Mouse (Mus musculus) retina, adult 2 months (tissue): ENCODE results near the gene Slc8b1.
"Not testable (repeated sequence)": the region's sequence is repeated elsewhere in the genome, so short reads cannot be mapped to it uniquely, and the experiment has no call there.

Experiments
- DNase-seq: peaks from one replicate; pipeline ENCODE4 v3.0.0-alpha.2; 2012; ENCODE audit warnings: low read depth, low spot score

Slc8b1 gene

DNA sequence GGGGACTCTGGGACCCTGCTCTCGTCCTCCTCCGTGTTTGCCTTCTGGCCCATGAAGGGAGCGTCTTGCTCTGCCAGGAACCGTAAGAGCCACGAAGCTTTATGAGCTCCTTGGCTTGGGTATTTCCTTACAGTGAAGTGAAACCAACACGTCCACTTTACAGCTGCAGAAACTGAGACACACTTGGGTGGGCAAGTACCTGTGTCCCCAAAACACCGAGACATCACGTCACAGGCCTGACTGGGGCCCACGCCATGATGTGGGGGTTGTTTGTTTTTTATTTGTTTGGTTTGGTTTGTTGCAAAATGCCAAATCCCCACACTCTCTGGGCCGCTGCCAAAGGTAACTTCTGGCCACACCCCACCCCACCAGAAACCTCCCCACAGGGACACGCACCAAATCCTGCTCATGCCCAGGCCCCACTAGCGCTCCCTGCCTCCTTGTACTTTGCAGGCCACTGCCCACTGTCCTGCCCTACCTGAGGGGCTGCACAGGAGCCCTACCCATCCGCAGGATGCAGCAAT is 15.2 kb upstream of the Slc8b1 start:
- no peak for DNase-seq

- no peak for DNase-seq
Measured at GRCm38 (mm10) chr5:120497071-120497470, 13.9 kb upstream of the Slc8b1 start.

- DNase-seq, result no peak
Measured at GRCm38 (mm10) chr5:120499202-120499601, 11.8 kb upstream of the Slc8b1 start.

GRCm38 (mm10) chr5:120500609-120501008 is 10.4 kb upstream of the Slc8b1 start:
- not testable (repeated sequence) for DNase-seq

DNA sequence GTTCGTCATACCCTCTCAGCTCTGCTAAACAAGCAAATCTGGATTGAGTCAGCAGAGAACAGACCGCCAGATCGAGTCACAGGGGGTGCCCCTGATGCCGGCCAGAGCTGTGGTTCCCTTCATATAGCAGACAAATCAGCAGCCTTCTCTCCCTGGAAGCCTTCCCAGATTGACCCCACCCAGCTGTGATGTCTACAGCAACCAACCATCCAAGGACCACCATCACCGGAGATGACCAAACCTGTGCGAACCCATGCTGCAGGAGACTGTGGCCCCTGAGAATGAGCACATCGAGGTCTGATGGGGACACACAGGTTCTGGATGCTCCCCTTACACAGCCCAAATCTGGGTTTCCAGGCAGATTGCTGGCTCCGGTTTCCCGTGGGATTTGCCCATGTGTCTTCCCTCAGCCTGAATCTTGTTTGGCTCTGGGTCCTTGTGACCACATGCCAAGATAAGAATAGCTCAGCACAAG is 8.8 kb upstream of the Slc8b1 start:
- no peak for DNase-seq

DNA sequence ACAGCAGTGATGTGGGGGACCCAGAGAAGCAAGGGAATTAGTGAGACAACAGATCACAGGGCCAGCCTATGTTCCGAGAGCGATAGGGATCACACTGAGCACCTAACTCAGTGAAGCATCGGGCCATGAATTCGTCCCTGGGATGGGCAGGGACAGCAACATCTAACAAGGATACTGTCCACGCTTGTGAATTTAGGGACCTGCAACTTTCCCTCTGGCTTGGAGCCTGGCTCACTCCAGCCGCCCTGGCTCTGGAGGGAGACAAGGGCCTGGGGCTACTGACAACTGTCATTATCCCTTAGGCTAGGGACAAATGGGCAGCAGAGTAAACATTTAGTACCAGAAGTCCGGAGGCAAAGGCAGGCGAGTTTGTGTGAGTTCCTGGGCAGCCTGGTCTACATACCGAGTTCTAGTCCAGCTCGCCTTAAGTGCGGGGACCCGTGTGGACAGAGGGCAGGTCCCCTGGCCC is 8.3 kb upstream of the Slc8b1 start:
- DNase-seq, result no peak

DNA sequence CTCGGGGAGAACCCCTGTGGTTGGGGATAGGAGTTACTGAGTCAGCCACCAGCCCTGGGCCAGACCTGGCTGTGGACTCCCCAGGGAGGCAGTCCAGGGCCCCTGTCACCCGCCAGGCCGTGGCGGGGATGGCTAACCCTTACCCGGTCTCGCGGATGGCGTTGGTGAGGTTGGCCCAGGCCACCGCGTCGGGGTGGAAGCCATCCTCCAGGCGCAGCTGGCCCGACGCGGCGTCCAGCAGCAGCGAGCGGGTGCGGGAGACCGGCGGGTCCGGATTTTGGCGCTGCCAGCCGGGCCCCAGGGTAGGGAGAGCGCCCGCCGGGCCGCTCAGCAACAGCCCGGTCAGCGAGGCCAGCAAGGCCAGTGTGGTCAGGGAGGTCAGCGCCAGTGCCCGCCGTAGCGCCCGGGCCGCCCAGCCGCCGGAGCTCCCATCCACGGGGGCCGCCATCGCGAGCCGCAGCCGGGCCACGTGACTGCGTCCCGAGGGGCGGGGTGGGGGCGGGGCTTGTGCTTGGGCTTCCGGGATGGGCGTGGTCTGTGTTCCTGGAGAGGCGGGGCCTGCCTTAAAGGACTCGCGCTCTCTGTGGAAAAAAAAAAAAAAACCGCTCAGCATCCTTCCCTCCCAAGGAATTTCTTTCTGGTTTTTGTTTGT is 7.7 kb upstream of the Slc8b1 start, which contains the start of gene Plbd2:
Gene Plbd2, minus strand, starts transcription at position 482 of the 652 bp plus-strand sequence.
- DNase-seq, result peak; percentile 78

DNA sequence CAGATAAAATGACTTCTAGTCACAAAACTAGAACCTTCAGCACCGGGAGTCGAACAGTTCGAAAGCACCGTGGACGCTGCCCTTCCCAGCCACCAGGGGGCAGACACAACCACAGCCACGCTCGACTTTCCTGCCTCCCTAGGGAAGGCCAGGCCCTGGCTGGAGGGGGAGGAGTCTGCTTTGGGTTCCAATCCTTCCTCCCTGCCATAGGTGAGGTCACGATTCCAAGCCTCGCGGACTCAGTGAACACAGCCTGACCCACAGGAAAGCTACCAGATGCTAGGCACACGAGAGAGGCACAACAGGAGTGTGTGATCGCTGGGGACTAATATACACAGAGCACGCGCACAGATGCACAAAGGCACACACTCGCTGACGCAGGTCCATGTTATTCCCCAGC is 5.6 kb upstream of the Slc8b1 start:
- DNase-seq, result no peak

DNA sequence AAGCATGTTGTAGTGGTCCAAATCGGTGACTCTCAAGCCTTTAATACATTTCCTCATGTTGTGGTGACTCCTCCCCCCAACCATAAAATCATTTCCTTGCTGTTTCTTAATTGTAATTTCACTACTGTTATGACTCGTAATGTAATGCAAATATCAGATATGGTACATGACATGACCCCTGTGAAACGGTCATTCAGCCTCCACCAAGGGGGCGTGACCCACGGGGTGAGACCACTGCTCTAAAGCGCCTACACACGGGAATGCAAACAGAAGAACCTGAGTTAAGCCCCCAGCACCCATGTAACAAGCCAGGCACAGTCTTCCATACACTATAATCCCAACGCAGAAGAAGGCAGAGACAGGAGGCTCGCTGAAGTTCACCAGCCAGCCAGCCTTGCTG is 5.2 kb upstream of the Slc8b1 start:
- DNase-seq, result no peak

DNA sequence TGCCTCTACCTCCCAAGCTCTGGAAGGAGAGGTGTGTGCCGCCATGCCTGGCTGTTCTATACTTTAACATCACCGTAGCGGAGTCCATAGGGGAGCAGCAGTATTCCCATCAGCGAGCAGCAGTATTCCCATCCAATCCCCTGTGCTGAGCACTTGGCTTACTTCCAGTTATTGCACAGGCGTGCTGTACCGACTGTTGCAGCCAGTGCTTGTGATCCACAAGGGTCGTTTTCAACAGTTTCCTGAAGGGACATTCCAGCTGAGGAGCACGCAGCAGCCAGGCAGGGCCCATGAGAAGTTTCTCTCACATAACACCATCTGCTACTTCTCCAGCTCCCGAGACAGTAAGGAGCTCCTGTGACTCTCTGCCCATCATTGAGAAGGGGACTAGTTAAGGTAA is 4.5 kb upstream of the Slc8b1 start:
- DNase-seq, result no peak

DNA sequence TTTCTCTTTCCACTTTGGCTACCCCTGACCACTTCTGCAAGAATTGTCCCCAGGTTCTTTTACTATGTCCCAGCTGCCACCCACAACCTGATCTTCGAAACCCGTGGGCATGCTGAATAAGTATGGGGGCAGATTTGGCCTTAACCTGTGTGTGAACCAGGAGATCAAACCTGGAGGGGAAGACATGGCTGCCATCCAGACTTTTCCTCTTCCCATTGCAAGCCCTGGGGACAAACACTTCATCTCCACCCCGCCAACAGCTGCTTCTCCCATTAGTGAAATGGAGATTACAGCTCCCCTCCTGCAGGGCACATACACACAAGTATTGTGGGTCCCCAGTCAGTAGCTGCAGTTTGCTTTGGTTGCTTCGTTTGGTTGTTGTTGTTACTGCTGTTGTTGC is 3.7 kb upstream of the Slc8b1 start:
- DNase-seq, result no peak

- no peak for DNase-seq
Measured at GRCm38 (mm10) chr5:120511643-120512220, 764 bp downstream of the Slc8b1 start.

DNA sequence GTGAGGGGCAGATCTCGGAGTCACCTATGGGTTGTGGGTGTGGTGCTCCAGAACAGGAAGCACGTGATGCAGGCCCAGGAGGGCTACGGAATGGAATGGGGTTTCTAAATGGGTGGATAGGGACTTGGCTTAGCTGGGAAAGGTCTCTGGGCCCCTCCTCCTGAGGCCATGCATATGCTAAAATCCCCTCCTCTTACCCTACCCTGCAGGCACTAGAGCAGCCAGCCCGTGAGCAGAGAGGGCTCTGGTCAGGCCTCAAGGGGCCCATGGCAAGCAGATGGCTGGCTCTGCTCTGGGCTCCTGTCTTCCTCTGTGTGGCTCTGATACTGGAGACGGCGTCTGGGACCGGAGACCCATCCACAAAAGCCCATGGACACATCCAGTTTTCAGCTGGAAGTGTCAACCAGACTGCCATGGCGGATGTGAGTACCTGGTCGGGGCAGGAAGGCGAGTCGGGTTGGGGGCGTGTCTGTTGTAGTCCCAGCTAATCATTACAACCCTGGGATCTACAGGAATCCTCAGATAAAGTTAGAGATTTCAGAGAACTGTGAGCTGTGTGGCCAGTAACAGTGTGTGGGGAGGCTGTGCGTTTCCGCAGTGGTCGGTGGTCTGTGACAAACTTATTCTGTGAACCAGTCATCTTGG is 2.1 kb downstream of the Slc8b1 start:
- no peak for DNase-seq

DNA sequence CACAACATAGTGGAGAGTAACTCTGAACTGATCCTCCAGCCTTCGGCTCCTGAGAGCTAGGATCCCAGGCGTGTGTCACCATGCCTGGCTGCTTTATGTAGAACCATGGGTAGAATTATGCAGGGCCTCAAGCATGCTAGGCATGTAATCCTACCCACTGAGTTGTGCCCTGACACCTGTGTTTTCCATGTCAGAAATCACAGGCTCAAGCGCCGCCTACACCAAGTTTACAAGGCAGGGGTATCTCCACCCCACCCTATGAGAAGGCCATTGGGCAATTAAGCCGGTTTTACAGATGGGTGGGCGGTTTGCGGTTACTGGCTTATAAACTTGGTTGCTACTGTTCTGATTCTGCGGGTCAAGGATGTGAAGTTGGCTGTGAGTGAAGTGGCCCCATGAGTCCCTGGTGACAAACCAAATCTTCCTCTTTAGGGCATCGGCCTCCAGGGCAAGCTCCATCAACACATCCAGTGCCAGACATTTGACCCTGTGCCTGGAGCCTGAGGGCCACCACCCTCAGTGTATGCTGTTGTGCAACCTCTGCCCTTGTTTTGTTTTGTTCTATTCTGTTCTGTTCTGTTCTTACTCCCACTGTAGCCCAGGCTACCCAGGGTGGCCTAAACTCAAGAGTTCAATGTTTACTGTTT is 3.2 kb downstream of the Slc8b1 start:
- no peak for DNase-seq

GRCm38 (mm10) chr5:120514754-120515153 is 3.8 kb downstream of the Slc8b1 start:
- DNase-seq, result no peak

DNA sequence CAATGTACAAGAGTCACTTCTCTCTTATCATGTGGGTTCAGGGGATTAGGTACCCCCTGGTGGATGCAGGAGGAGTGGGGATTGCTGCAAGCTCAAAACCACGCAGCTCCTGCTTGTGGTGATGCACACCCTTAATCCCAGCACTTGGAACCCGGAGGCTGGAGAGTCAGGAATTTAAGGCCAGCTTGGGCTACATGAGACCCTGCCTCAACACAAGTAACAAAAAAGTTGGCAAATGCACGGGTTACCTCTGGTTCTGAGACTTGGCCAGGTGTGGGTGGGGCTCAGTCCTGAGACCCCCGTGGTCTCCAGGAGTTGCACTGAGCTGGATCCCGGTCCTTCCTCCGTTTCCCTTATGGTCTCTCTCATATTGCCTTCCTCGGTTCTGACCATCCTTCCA is 4.5 kb downstream of the Slc8b1 start:
- no peak for DNase-seq

GRCm38 (mm10) chr5:120516221-120516984 is 5.4 kb downstream of the Slc8b1 start:
- DNase-seq, result no peak

DNA sequence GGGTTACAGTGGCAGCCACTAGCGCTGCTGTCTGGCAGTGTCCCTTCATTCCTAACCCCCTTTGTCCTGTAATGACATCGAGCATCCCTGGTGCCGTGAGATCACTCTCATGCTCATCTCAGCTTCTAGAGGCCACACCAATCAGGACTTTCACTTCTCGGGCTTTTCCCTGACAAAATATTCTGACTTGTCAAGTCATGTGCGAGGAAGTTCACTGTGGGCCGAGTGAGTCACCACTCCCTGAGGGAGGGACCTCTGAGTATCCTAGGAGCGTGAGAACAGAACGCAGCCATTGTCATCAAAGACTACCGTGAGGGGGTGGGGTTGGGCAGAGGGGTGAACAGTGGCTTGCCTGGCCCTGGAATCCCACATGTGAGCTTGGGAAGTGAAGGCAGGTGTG is 6.6 kb downstream of the Slc8b1 start:
- no peak for DNase-seq

- no peak for DNase-seq
Measured at GRCm38 (mm10) chr5:120522649-120523048, 11.7 kb downstream of the Slc8b1 start.

DNA sequence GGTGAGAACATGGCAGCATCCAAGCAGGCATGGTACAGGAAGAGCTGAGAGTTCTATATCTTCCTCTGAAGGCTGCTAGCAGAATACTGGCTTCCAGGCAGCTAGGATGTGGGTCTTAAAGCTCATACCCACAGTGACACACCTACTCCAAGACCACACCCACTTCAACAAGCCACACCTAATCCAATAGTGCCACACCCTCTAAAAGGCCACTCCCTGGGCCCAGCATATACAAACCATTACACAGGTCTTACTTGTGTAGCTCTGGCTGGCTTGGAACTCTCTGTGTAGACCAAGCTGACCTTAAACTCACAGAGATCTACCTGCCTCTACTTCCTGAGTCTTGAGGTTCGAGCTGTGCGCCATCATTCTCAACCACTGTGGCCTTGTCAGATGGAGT is 13.8 kb downstream of the Slc8b1 start:
- no peak for DNase-seq

GRCm38 (mm10) chr5:120525737-120526136 is 14.8 kb downstream of the Slc8b1 start:
- no peak for DNase-seq
